Mouse (Mus musculus) C2C12 (cell line): ENCODE data around the gene Ammecr1. TPM values are rescaled to one million over a fixed set of nuclear protein-coding genes. Genes with fewer than 3 reads are reported as not detected.

Experiments
- H3K27me3 ChIP-seq: one replicate; pipeline ENCODE4 v1.6.1; 2011; ENCODE audit not compliant: control insufficient read depth, insufficient read depth, insufficient read length
- H3K36me3 ChIP-seq: one replicate; pipeline ENCODE4 v1.6.1; 2011; ENCODE audit not compliant: control insufficient read depth, insufficient read depth
- H3K4me3 ChIP-seq: one replicate; pipeline ENCODE4 v1.5.1; 2011; ENCODE audit warnings: mild to moderate bottlenecking, control low read depth; ENCODE audit not compliant: poor library complexity, insufficient read depth, severe bottlenecking
- H3K79me2 ChIP-seq: one replicate; pipeline ENCODE4 v1.6.1; 2011; ENCODE audit not compliant: control insufficient read depth, insufficient read depth
- H3K79me3 ChIP-seq: one replicate; pipeline ENCODE4 v1.6.1; 2011; ENCODE audit warnings: low read depth, control low read depth
- H3ac ChIP-seq: one replicate; pipeline ENCODE3; 2011; ENCODE audit warnings: low read depth; ENCODE audit not compliant: control insufficient read depth, insufficient read length
- CEBPB ChIP-seq: IDR thresholded peaks from one replicate; pipeline ENCODE4 v1.6.1; 2011; ENCODE audit warnings: low read depth, mild to moderate bottlenecking, control low read depth, moderate library complexity
- CTCF ChIP-seq: IDR thresholded peaks from one replicate; pipeline ENCODE4 v1.5.1; 2011; ENCODE audit not compliant: control insufficient read depth, insufficient read depth, insufficient read length
- FOSL1 ChIP-seq: IDR thresholded peaks from one replicate; pipeline ENCODE4 v1.8.0; 2011; ENCODE audit warnings: mild to moderate bottlenecking, low read length; ENCODE audit not compliant: poor library complexity, insufficient read depth, severe bottlenecking
- MAX ChIP-seq: IDR thresholded peaks from one replicate; pipeline ENCODE4 v1.6.1; 2011; ENCODE audit warnings: mild to moderate bottlenecking, control low read depth
- MYOD1 ChIP-seq: IDR thresholded peaks from one replicate; pipeline ENCODE4 v1.6.1; 2011; ENCODE audit warnings: low read depth; ENCODE audit not compliant: control insufficient read depth, insufficient read length
- MYOG ChIP-seq: IDR thresholded peaks from one replicate; pipeline ENCODE4 v1.6.1; 2011; ENCODE audit not compliant: control insufficient read depth, insufficient read length; ENCODE audit errors: extremely low read depth
- USF1 ChIP-seq: IDR thresholded peaks from one replicate; pipeline ENCODE4 v1.6.1; 2011; ENCODE audit warnings: low read depth, mild to moderate bottlenecking, control low read depth, moderate library complexity
- polyA plus RNA-seq: library from polyadenylated mRNA; unstranded; fragments of >200 nt; fragmentation: generic; extraction: Trizol; gene quantifications from one replicate; pipeline ENCODE4 v1.2.1, GENCODE M21; 2012; ENCODE audit warnings: missing spikeins

Ammecr1 gene
- polyA plus RNA-seq, 1 experiment = 7.5 TPM

GRCm38 (mm10) chrX:142959674-142960307 is 6.7 kb downstream of the Ammecr1 start:
- Histone ChIP-seq H3K79me2 (peaks cover 100% of the 10 kb centered on the region), H3ac (no peak overlapping the region), H3K79me3 (peaks cover 53% of the 10 kb centered on the region), H3K4me3 (no peak overlapping the region), H3K27me3 (no peaks in the 10 kb centered on the region), H3K36me3 (peaks cover 6% of the 10 kb centered on the region)
- TF ChIP-seq CTCF (no peak), MAX (no peak), CEBPB (no peak), FOSL1 (no peak), USF1 (no peak), MYOD1 (no peak), MYOG (no peak)

- no peak overlapping the region for H3K4me3 ChIP-seq
- H3K79me3 ChIP-seq = peaks cover 36% of the 10 kb centered on the region
- no peak for TF ChIP-seq CEBPB
- TF ChIP-seq MYOG = no peak
- TF ChIP-seq MYOD1 = no peak
- TF ChIP-seq USF1 = no peak
- TF ChIP-seq MAX = no peak
- no peak for TF ChIP-seq FOSL1
- no peak for TF ChIP-seq CTCF
- H3K79me2 ChIP-seq = peaks cover 64% of the 10 kb centered on the region
- no peak overlapping the region for H3ac ChIP-seq
- no peaks in the 10 kb centered on the region for H3K27me3 ChIP-seq
- H3K36me3 ChIP-seq = no peaks in the 10 kb centered on the region
Observed at GRCm38 (mm10) chrX:142928430-142928829, 38.1 kb downstream of the Ammecr1 start.

- Histone ChIP-seq H3K79me2 (peaks cover 80% of the 10 kb centered on the region), H3K4me3 (no peak overlapping the region), H3K27me3 (no peaks in the 10 kb centered on the region), H3ac (no peak overlapping the region), H3K79me3 (peaks cover 28% of the 10 kb centered on the region), H3K36me3 (no peaks in the 10 kb centered on the region)
- no peak for TF ChIP-seq CTCF
- TF ChIP-seq FOSL1 = no peak
- TF ChIP-seq MYOD1 = no peak
- no peak for TF ChIP-seq CEBPB
- TF ChIP-seq USF1 = no peak
- no peak for TF ChIP-seq MYOG
- TF ChIP-seq MAX = no peak
Observed at GRCm38 (mm10) chrX:142917394-142917793, 49.1 kb downstream of the Ammecr1 start.

GRCm38 (mm10) chrX:142916719-142917118 is 49.8 kb downstream of the Ammecr1 start:
- H3K79me2 ChIP-seq = peaks cover 77% of the 10 kb centered on the region
- no peak overlapping the region for H3K4me3 ChIP-seq
- no peak overlapping the region for H3ac ChIP-seq
- TF ChIP-seq MYOG = no peak
- no peak for TF ChIP-seq CEBPB
- no peak for TF ChIP-seq CTCF
- no peaks in the 10 kb centered on the region for H3K27me3 ChIP-seq
- peaks cover 3% of the 10 kb centered on the region for H3K36me3 ChIP-seq
- peaks cover 27% of the 10 kb centered on the region for H3K79me3 ChIP-seq

- Histone ChIP-seq H3ac (no peak overlapping the region), H3K4me3 (no peak overlapping the region), H3K36me3 (peaks cover 4% of the 10 kb centered on the region), H3K79me3 (peaks cover 15% of the 10 kb centered on the region), H3K79me2 (peaks cover 61% of the 10 kb centered on the region), H3K27me3 (no peaks in the 10 kb centered on the region)
- TF ChIP-seq MYOG (no peak), MAX (no peak), FOSL1 (no peak), CEBPB (no peak), CTCF (no peak), MYOD1 (no peak), USF1 (no peak)
Observed at GRCm38 (mm10) chrX:142914208-142914607, 52.3 kb downstream of the Ammecr1 start.

- Histone ChIP-seq H3K79me3 (peaks cover 11% of the 10 kb centered on the region), H3K27me3 (no peaks in the 10 kb centered on the region), H3K79me2 (peaks cover 13% of the 10 kb centered on the region), H3ac (no peak overlapping the region), H3K4me3 (no peak overlapping the region), H3K36me3 (no peaks in the 10 kb centered on the region)
- TF ChIP-seq FOSL1 (no peak), USF1 (no peak), CEBPB (no peak), CTCF (no peak), MAX (no peak), MYOG (no peak), MYOD1 (no peak)
Observed at GRCm38 (mm10) chrX:142903854-142904253, 62.7 kb downstream of the Ammecr1 start.
